Mouse (Mus musculus) spleen, postnatal 14 days (tissue): ENCODE data around the gene 1700016K19Rik.

Source experiments
- DNase-seq, 2 experiments: peaks; one replicate each; pipeline ENCODE4 v3.0.0; 2021 to 2022; ENCODE audit warnings: low spot score in 2 of 2

1700016K19Rik gene

GRCm38 (mm10) chr11:75999440-76000155, at the start of gene 1700016K19Rik:
Gene 1700016K19Rik (plus strand): TSS chr11:75999912.
- peak; percentile 63 to 77 for DNase-seq

GRCm38 (mm10) chr11:75950459-75950858, 49.3 kb upstream of the 1700016K19Rik start:
- DNase-seq, result no peak

GRCm38 (mm10) chr11:75951895-75952294, 47.8 kb upstream of the 1700016K19Rik start:
- DNase-seq, result no peak

- no peak for DNase-seq
Measured at GRCm38 (mm10) chr11:75954896-75955295, 44.8 kb upstream of the 1700016K19Rik start.

GRCm38 (mm10) chr11:75956651-75957050, 43.1 kb upstream of the 1700016K19Rik start:
- no peak for DNase-seq

GRCm38 (mm10) chr11:75957124-75957832, 42.4 kb upstream of the 1700016K19Rik start:
- DNase-seq, result no peak

- no peak for DNase-seq
Measured at GRCm38 (mm10) chr11:75961782-75962181, 37.9 kb upstream of the 1700016K19Rik start.

- DNase-seq, result no peak
Measured at GRCm38 (mm10) chr11:75963730-75964475, 35.8 kb upstream of the 1700016K19Rik start.

GRCm38 (mm10) chr11:75964476-75964730, 35.3 kb upstream of the 1700016K19Rik start:
- no peak for DNase-seq

- DNase-seq, result no peak
Measured at GRCm38 (mm10) chr11:75965674-75966400, 33.9 kb upstream of the 1700016K19Rik start.

- peak; percentile 73 to 81 for DNase-seq
Measured at GRCm38 (mm10) chr11:75966401-75967372, 33.0 kb upstream of the 1700016K19Rik start.

GRCm38 (mm10) chr11:75968761-75969160, 31.0 kb upstream of the 1700016K19Rik start:
- no peak for DNase-seq

GRCm38 (mm10) chr11:75970629-75971028, 29.1 kb upstream of the 1700016K19Rik start:
- no peak for DNase-seq

- no peak for DNase-seq
Measured at GRCm38 (mm10) chr11:75972188-75972587, 27.5 kb upstream of the 1700016K19Rik start.

GRCm38 (mm10) chr11:75972916-75973567, 26.7 kb upstream of the 1700016K19Rik start:
- DNase-seq, result no peak

GRCm38 (mm10) chr11:75973988-75974387, 25.7 kb upstream of the 1700016K19Rik start:
- no peak for DNase-seq

- peak; percentile 40 to 53 for DNase-seq
Measured at GRCm38 (mm10) chr11:75976748-75977147, 23.0 kb upstream of the 1700016K19Rik start.

- no peak for DNase-seq
Measured at GRCm38 (mm10) chr11:75978051-75978450, 21.7 kb upstream of the 1700016K19Rik start.

- DNase-seq, result no peak
Measured at GRCm38 (mm10) chr11:75980413-75980812, 19.3 kb upstream of the 1700016K19Rik start.

- DNase-seq, result no peak
Measured at GRCm38 (mm10) chr11:75983194-75983593, 16.5 kb upstream of the 1700016K19Rik start.
